Mouse (Mus musculus) CH12.LX (cell line): ENCODE results near the gene Nup133.

Experiments
- CTCF ChIP-seq, 2 experiments: IDR thresholded peaks in 1 of 2; conservative IDR thresholded peaks in 1 of 2; 2 replicates each; pipeline ENCODE4 v1.5.1; 2011 to 2012; ENCODE audit warnings: low read depth in 2 of 2, low read length in 2 of 2, improper control_type of control experiment in 1 of 2, inconsistent platforms in 1 of 2, mild to moderate bottlenecking in 1 of 2, moderate library complexity in 1 of 2
- EP300 ChIP-seq: IDR thresholded peaks from 2 replicates; pipeline ENCODE4 v1.6.1; 2011; ENCODE audit warnings: low read length, improper control_type of control experiment
- MAFK ChIP-seq: IDR thresholded peaks from 2 replicates; pipeline ENCODE4 v1.6.1; 2011; ENCODE audit warnings: low read length, improper control_type of control experiment; ENCODE audit not compliant: insufficient replicate concordance
- MAX ChIP-seq: IDR thresholded peaks from 2 replicates; pipeline ENCODE4 v1.6.1; 2011; ENCODE audit warnings: low read length, improper control_type of control experiment
- NELFE ChIP-seq: IDR thresholded peaks from 2 replicates; pipeline ENCODE4 v1.6.1; 2011; ENCODE audit warnings: low read depth, low read length, improper control_type of control experiment
- USF1 ChIP-seq: IDR thresholded peaks from 2 replicates; pipeline ENCODE4 v1.6.1; 2014; ENCODE audit warnings: low read depth, mild to moderate bottlenecking, inconsistent platforms, low read length, improper control_type of control experiment

DNA sequence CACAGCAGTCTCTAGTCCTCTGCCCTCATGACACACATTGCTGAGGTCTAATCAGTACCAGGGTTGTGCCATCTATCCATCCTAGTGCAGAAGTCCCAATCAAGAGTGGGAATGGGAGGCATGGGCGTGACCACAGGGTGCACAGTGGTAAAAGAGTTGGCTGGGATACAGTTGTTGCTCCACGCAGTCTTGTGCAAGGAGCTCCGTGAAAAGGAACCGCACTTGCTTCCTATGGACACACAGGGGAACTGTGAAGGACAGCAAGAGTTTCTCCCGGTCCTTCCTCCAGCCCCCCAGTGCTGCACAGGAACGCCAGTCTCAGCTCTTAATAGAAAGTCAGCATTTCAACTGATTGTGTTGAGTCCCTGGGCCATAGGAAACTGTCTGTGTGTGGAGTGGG is 10.4 kb upstream of the Nup133 start:
- TF ChIP-seq EP300 (no peak), CTCF (conservative IDR thresholded peaks at IDR 0.05 in 1 of 2, IDR thresholded peaks at IDR 0.05 in 1 of 2; ENCODE audit: low read depth in 2 of 2, low read length in 2 of 2) (no peak), USF1 (no peak), MAX (no peak), NELFE (no peak), MAFK (no peak)
